Mouse (Mus musculus) c-Kit-positive CD71-positive TER-119-positive erythroid progenitor cells, embryonic 14.5 days (primary cell): ENCODE results near the gene Olfr1453.
"Not testable (repeated sequence)": the region's sequence is repeated elsewhere in the genome, so short reads cannot be mapped to it uniquely, and the experiment has no call there.

Experiments
- DNase-seq: peaks from one replicate; pipeline ENCODE4 v3.0.0-alpha.2; 2013; ENCODE audit warnings: low spot score

Gene Olfr1453

DNA sequence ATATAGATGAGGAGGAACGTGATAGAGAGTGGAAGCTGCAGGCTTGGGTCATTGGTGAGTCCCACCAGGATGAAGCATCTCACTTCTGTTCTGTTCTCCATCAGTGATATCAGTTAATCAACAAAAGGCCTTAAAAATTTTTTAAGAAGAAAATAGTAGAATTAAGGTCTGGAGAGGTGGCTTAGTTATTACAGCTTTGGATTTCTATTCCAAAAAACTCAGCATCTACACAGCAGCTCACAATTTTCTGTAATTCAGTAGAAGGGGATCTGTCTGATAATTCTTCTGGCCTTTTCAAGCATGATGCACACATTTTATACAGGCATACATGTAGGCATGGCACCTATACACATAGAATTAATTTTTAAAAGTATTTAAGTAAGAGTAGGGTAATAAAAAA lies at the start of gene Olfr1453:
TSS of gene Olfr1453 (minus strand) at position 101 of the 400 bp plus-strand sequence.
- no peak for DNase-seq

DNA sequence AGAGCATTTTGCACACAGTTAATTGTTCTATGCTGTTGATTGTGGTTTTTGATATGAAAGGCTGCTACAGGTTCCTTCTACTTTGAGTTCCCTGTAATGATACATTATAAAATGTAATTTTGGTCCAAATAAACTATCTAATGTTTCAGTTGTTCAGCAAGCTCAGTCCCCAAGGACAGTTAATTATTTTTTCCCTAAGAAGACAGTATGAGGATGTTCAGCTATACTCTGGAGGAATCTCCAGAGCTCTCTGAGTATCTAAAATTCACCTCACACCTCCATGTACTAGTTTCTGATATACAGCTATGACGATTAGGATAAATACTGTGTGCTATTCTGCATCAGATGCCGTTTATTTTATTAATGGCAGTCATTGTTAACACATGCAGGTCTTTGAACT lies 32.2 kb upstream of the Olfr1453 start, which contains the start of gene Olfr1454:
TSS of gene Olfr1454 (plus strand) at position 301 of the 400 bp plus-strand sequence.
- DNase-seq: no peak

DNA sequence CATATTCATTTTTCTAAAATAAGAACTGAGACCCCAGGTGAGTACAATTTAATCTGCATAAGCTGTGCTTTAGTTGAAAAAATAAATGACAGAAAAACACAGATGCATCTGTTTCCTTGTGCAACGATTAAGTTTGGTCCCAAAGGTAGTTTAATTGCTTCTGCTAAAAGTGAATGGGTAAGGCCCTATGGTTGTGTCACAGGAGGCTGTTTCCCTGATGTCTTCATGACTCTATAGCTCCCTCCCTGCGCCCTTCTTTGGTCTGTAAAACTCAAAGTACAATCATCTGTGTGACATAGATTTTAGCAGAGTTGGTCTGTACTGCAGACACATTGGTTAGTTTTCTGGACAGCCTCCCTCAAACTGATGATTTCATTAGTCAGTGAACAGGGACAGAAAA lies 33.4 kb downstream of the Olfr1453 start, which contains the start of gene Olfr1451:
TSS of gene Olfr1451 (plus strand) at position 301 of the 400 bp plus-strand sequence.
- no peak for DNase-seq

DNA sequence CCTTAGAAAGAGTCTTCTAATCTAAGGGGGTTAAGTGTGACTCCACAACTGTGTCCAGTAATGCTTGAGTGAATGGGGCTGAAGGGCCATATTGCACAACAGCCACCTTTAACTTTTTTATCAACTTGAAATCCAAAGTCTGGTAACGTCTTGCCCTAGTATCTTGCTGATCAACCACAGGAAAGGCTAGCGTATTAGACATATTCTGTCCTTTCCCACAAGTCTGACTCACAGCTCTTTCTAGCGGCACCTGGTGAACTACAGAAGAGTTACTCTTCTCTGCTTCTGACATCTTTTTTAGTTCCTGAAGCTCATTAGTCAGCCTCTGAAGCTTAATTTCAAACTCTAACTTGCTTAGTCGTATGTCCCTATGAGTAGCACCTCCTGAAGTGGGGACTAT lies 35.8 kb downstream of the Olfr1453 start:
- not testable (repeated sequence) for DNase-seq
